Mouse (Mus musculus): ENCODE results near the gene Fkbp6.
"Not testable (repeated sequence)": the region's sequence is repeated elsewhere in the genome, so short reads cannot be mapped to it uniquely, and the experiment has no call there.

Gene Fkbp6

GRCm38 (mm10) chr5:135349862-135350261 is at the start of gene Fkbp6:
TSS of gene Fkbp6 (minus strand) at chr5:135350044.
- no peak for DNase-seq (ENCODE audit: low spot score in 2 of 2)

GRCm38 (mm10) chr5:135399382-135399781 is 49.5 kb upstream of the Fkbp6 start:
- DNase-seq (ENCODE audit: low spot score in 2 of 2): no peak

GRCm38 (mm10) chr5:135395826-135396225 is 46.0 kb upstream of the Fkbp6 start:
- no peak for DNase-seq (ENCODE audit: low spot score in 2 of 2)

- peak; percentile 69 to 82 for DNase-seq (ENCODE audit: low spot score in 2 of 2)
Observed at GRCm38 (mm10) chr5:135394004-135394823, 44.4 kb upstream of the Fkbp6 start, which contains the start of gene Pom121. TSS of gene Pom121 (minus strand) at chr5:135394546.

DNA sequence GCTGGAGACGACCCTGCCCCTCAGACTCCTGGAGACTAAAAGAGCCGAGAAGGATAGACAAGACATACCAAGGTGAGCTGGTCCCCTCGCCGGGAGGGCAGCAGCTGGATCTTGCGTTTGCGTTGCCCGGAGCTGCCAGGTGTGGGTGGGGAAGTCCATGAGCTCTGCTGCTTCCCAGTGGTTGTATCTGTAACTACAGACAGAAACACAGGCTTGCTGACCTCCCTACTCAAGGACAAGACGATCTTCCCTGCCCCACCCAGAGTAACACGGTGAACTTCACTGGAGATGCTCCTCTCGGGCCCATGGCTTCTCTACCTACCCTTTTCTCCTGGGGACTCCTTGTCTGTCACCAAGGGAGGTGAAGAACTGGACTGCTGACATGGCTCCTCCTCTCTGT is 33.9 kb upstream of the Fkbp6 start:
- no peak for DNase-seq (ENCODE audit: low spot score in 2 of 2)

- no peak for DNase-seq (ENCODE audit: low spot score in 2 of 2)
Observed at GRCm38 (mm10) chr5:135382746-135383145, 32.9 kb upstream of the Fkbp6 start.

- no peak for DNase-seq (ENCODE audit: low spot score in 2 of 2)
Observed at GRCm38 (mm10) chr5:135381356-135381925, 31.6 kb upstream of the Fkbp6 start.

- DNase-seq (ENCODE audit: low spot score in 2 of 2): no peak
Observed at GRCm38 (mm10) chr5:135380681-135381080, 30.8 kb upstream of the Fkbp6 start.

- DNase-seq (ENCODE audit: low spot score in 2 of 2): no peak
Observed at GRCm38 (mm10) chr5:135376341-135376740, 26.5 kb upstream of the Fkbp6 start.

GRCm38 (mm10) chr5:135375167-135375566 is 25.3 kb upstream of the Fkbp6 start:
- no peak for DNase-seq (ENCODE audit: low spot score in 2 of 2)

- no peak for DNase-seq (ENCODE audit: low spot score in 2 of 2)
Observed at GRCm38 (mm10) chr5:135373601-135374000, 23.8 kb upstream of the Fkbp6 start.

DNA sequence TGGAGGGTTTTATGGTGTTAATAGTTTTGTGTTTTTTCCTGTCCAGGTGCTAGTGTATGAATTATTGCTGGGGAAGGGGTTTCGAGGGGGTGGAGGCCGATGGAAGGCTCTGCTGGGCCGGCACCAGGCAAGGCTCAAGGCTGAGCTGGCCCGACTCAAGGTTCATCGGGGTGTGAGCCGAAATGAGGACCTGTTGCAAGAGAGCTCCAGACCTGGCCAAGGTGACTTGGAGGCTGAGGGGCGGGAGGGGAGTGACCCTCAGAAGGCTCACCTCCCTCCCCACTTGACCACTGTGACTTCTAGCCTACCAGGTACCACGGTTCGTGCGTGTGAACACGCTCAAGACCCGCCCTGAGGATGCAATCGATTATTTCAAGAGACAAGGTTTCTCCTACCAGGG is 21.4 kb upstream of the Fkbp6 start:
- no peak for DNase-seq (ENCODE audit: low spot score in 2 of 2)

GRCm38 (mm10) chr5:135369787-135370654 is 20.2 kb upstream of the Fkbp6 start, which contains the start of gene Nsun5:
TSS of gene Nsun5 (plus strand) at chr5:135369953.
- peak; percentile 94 to 95 for DNase-seq (ENCODE audit: low spot score in 2 of 2)

GRCm38 (mm10) chr5:135369196-135369595 is 19.4 kb upstream of the Fkbp6 start:
- DNase-seq (ENCODE audit: low spot score in 2 of 2): not testable (repeated sequence)

DNA sequence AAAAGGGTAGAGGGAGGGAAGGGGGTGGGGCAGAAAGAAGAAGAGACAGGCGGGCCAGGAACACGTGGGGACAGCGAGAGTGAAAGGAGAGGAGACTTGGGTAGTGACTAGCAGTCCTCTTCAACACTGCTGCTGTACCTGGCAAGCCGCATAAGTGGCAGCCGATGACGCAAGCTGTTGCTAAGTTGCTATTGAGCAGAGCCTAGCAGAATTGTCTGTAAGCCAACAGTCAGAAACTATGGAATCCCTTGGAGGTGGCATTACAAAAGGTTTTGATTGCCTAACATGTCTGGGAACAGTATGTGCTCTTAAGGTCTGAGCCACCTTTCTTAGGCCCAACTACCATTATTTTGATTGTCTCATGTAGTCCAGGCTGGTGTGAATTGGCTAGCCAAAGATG is 18.5 kb upstream of the Fkbp6 start:
- no peak for DNase-seq (ENCODE audit: low spot score in 2 of 2)

DNA sequence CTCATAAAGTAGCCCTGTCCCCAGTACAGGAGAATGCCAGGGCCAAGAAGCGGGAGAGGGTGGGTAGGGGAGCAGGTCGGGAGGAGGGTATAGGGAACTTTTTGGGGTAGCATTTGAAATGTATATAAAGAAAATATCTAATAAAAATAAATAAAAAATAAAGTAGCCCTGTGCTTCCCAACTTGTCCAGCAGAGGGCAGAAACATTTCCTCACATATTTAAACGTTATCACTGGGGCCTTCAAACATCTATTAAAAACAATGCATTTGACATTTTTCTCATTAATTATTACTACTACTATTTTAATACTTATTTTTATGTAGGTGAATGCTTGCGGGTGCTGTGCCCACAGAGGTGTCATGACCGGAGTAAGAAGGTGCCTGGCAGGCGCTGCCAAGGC is 18.0 kb upstream of the Fkbp6 start:
- no peak for DNase-seq (ENCODE audit: low spot score in 2 of 2)

- DNase-seq (ENCODE audit: low spot score in 2 of 2): no peak
Observed at GRCm38 (mm10) chr5:135363540-135363939, 13.7 kb upstream of the Fkbp6 start.

- no peak for DNase-seq (ENCODE audit: low spot score in 2 of 2)
Observed at GRCm38 (mm10) chr5:135362572-135362971, 12.7 kb upstream of the Fkbp6 start.

DNA sequence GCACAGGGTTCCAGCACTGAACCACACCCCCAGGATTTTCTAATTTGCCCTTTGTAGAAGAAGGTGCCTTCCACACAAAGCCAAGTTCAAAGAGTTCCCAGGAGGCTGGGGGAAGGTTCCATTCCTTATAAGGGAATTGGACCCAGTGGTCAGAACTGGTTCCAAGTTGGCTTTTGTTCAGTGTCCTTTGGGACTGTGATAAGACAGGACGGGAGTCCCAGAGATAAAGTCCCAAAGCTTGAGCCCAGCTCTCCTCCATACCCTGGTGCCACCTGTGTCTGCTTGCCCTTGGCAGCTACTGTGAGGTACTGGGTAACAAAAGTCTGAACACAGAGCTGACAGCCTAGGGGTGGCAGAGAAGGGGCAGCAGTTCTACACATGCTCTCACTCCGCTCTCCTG is 9.9 kb upstream of the Fkbp6 start:
- no peak for DNase-seq (ENCODE audit: low spot score in 2 of 2)

DNA sequence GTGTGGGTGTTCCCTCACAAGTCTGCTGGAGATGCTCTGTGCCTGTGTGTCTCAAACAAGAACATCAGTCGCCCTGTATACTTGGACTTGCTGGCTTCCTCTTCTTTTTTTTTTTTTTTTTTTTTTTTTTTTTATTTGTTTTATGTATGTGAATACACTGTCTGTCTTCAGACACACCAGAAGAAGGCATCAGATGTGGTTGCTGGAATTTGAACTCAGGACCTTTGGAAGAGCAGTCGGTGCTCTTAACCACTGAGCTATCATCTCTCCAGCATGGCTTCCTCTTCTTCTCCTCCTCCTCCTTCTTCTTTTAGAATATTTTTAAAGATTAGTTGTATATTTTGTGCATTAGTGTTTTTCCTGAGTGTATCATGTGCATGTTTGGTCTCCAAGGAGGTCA is 7.7 kb upstream of the Fkbp6 start:
- DNase-seq (ENCODE audit: low spot score in 2 of 2): peak in 1 of 2 experiments; percentile 38

- DNase-seq (ENCODE audit: low spot score in 2 of 2): no peak
Observed at GRCm38 (mm10) chr5:135356090-135356489, 6.2 kb upstream of the Fkbp6 start.

- DNase-seq (ENCODE audit: low spot score in 2 of 2): no peak
Observed at GRCm38 (mm10) chr5:135353564-135353963, 3.7 kb upstream of the Fkbp6 start.
